Mouse (Mus musculus) spleen, adult 2 months (tissue): ENCODE measurements at regions not wholly inside any gene's neighbourhood (a gene's known extent, or its start where the extent isn't known, plus 50 kb on each side); places are given as distances from the start of the nearest gene placed in this dataset.

Experiments used
- CTCF ChIP-seq: fragments of 200-500 bp; IDR thresholded peaks from 2 replicates; pipeline ENCODE4 v1.5.1; 2011; ENCODE audit warnings: mild to moderate bottlenecking, inconsistent platforms; ENCODE audit not compliant: insufficient read depth, insufficient read length, insufficient replicate concordance; ENCODE audit errors: extremely low read depth
- POLR2A ChIP-seq: fragments of 200-500 bp; IDR thresholded peaks from 2 replicates; pipeline ENCODE4 v1.6.1; 2011; ENCODE audit warnings: low read depth, low read length, inconsistent platforms

GRCm38 (mm10) chr7:116701466-116702342 is 197.5 kb downstream of the Nucb2 start:
- TF ChIP-seq CTCF, result peak; percentile 88
- no peak for TF ChIP-seq POLR2A
